Mouse (Mus musculus) adipocyte (in vitro differentiated cells): ENCODE data around the gene Cxcl16.
"Not testable (repeated sequence)": the region's sequence is repeated elsewhere in the genome, so short reads cannot be mapped to it uniquely, and the experiment has no call there.

ENCODE experiments used
- DNase-seq: peaks from one replicate; pipeline ENCODE4 v3.0.0-alpha.2; 2016; ENCODE audit warnings: low spot score

Gene Cxcl16

GRCm38 (mm10) chr11:70453261-70454044 lies 6.3 kb downstream of the Cxcl16 start:
- no peak for DNase-seq

- peak; percentile 99 for DNase-seq
These were observed 7.8 kb downstream of the Cxcl16 start, which contains the start of gene Med11 for GRCm38 (mm10) chr11:70451797-70452498. Gene Med11 (plus strand): TSS chr11:70451919.

- DNase-seq: no peak
These were observed 8.9 kb downstream of the Cxcl16 start for GRCm38 (mm10) chr11:70450926-70451325.

GRCm38 (mm10) chr11:70447373-70447772 lies 12.4 kb downstream of the Cxcl16 start:
- DNase-seq: no peak

GRCm38 (mm10) chr11:70446756-70447155 lies 13.0 kb downstream of the Cxcl16 start:
- peak; percentile 52 for DNase-seq

GRCm38 (mm10) chr11:70444667-70445066 lies 15.1 kb downstream of the Cxcl16 start:
- peak; percentile 40 for DNase-seq

GRCm38 (mm10) chr11:70443964-70444363 lies 15.8 kb downstream of the Cxcl16 start:
- DNase-seq: no peak

- no peak for DNase-seq
These were observed 17.9 kb downstream of the Cxcl16 start for GRCm38 (mm10) chr11:70441882-70442281.

GRCm38 (mm10) chr11:70440637-70441036 lies 19.1 kb downstream of the Cxcl16 start:
- no peak for DNase-seq

- no peak for DNase-seq
These were observed 20.9 kb downstream of the Cxcl16 start for GRCm38 (mm10) chr11:70438728-70439374.

GRCm38 (mm10) chr11:70437426-70437825 lies 22.4 kb downstream of the Cxcl16 start:
- DNase-seq: no peak

GRCm38 (mm10) chr11:70435476-70435875 lies 24.3 kb downstream of the Cxcl16 start:
- no peak for DNase-seq

- DNase-seq: no peak
These were observed 25.8 kb downstream of the Cxcl16 start for GRCm38 (mm10) chr11:70433951-70434350.

- no peak for DNase-seq
These were observed 26.2 kb downstream of the Cxcl16 start for GRCm38 (mm10) chr11:70433569-70433943.

- DNase-seq: no peak
These were observed 26.8 kb downstream of the Cxcl16 start for GRCm38 (mm10) chr11:70432895-70433568.

GRCm38 (mm10) chr11:70432048-70432894 lies 27.5 kb downstream of the Cxcl16 start, which contains the start of gene Arrb2:
Gene Arrb2 (plus strand): TSS chr11:70432635.
- DNase-seq: peak; percentile 93

- no peak for DNase-seq
These were observed 28.2 kb downstream of the Cxcl16 start for GRCm38 (mm10) chr11:70431574-70431973.

- not testable (repeated sequence) for DNase-seq
These were observed 33.2 kb downstream of the Cxcl16 start for GRCm38 (mm10) chr11:70426598-70426997.

GRCm38 (mm10) chr11:70419486-70419885 lies 40.3 kb downstream of the Cxcl16 start:
- DNase-seq: no peak

- DNase-seq: no peak
These were observed 41.6 kb downstream of the Cxcl16 start for GRCm38 (mm10) chr11:70418199-70418598.

GRCm38 (mm10) chr11:70413961-70414360 lies 45.8 kb downstream of the Cxcl16 start:
- peak; percentile 72 for DNase-seq
